Mouse (Mus musculus) CD4-positive, CD25-positive, alpha-beta regulatory T cell, adult 2 months (primary cell): ENCODE results near the gene Ttc39d.

ENCODE experiments used
- DNase-seq: peaks from one replicate; pipeline ENCODE4 v3.0.0-alpha.2; 2012; ENCODE audit warnings: low read depth, low spot score

Ttc39d gene

DNA sequence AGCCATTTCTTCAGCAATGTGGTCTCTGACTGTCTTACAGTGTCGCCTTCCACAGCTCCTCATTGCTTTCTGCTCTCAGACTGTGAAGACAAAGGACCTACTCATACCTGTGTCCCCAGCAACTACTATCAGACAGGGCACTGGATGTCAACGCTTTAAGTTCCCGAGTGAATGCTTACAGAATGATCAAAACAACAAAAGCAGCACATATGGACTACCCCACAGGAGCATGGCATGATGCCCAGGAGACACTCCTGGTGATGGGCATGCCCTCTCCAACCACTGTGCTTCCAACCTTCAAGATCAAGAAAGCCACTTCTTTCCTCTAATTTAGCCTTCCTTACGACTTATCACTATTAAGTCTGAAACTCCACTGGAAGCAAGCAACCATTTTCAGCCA, 59.8 kb downstream of the Ttc39d start:
- no peak for DNase-seq
